Mouse (Mus musculus) forebrain, embryonic 14.5 days (tissue): ENCODE results near the gene Cnot6. TPM values are rescaled to one million over a fixed set of nuclear protein-coding genes. Genes with fewer than 3 reads are reported as not detected.
A peak's percentile ranks its signal among the peaks of the same experiment; 100 is the strongest.

Experiments used
- ATAC-seq: fragments of 200-750 bp; cut with Nextera tagmentation; 2 replicates; pipeline ENCODE4 v1.8.0; 2017; ENCODE audit warnings: mild to moderate bottlenecking, moderate library complexity
- DNase-seq: peaks from one replicate; pipeline ENCODE4 v3.0.0-alpha.2; 2015; ENCODE audit warnings: low spot score
- H3K27ac ChIP-seq: fragments of 300-500 bp; sonication (generic); 2 replicates; pipeline ENCODE4 v1.5.1; 2014; ENCODE audit warnings: low read depth, mild to moderate bottlenecking, control low read depth, low read length, moderate library complexity
- H3K27me3 ChIP-seq: fragments of 300-500 bp; sonication (generic); replicated peaks from 2 replicates; pipeline ENCODE4 v1.6.1; 2014; ENCODE audit warnings: low read length, control low read depth, mixed read lengths; ENCODE audit not compliant: control insufficient read depth, insufficient read depth
- H3K36me3 ChIP-seq: fragments of 300-500 bp; sonication (generic); 2 replicates; pipeline ENCODE4 v1.6.1; 2014; ENCODE audit warnings: low read length, control low read depth; ENCODE audit not compliant: control insufficient read depth, insufficient read depth
- H3K4me1 ChIP-seq: fragments of 300-500 bp; sonication (generic); 2 replicates; pipeline ENCODE4 v1.6.1; 2014; ENCODE audit warnings: antibody characterized with exemption, low read length, control low read depth; ENCODE audit not compliant: control insufficient read depth, insufficient read depth
- H3K4me2 ChIP-seq: fragments of 300-500 bp; sonication (generic); 2 replicates; pipeline ENCODE4 v1.6.1; 2014; ENCODE audit warnings: mild to moderate bottlenecking, control low read depth, low read length
- H3K4me3 ChIP-seq: fragments of 300-500 bp; sonication (generic); 2 replicates; pipeline ENCODE4 v1.5.1; 2014; ENCODE audit warnings: low read depth, low read length, control low read depth
- H3K9ac ChIP-seq: fragments of 300-500 bp; sonication (generic); 2 replicates; pipeline ENCODE4 v1.6.1; 2014; ENCODE audit warnings: mild to moderate bottlenecking, low read length, control low read depth, moderate library complexity
- H3K9me3 ChIP-seq: fragments of 300-500 bp; sonication (generic); replicated peaks from 2 replicates; pipeline ENCODE4 v1.6.1; 2016; ENCODE audit warnings: low read length, control low read depth, mixed read lengths; ENCODE audit not compliant: control insufficient read depth
- WGBS: fragments of 180-500 bp; shearing (Covaris S2); extraction: QIAGEN DNeasy Blood & Tissue Kit; methylation state at CpG from one replicate; pipeline ENCODE4 v1.1.7; 2014; 5-methylcytosine and 5-hydroxymethylcytosine counted together
- polyA plus RNA-seq: library from polyadenylated mRNA; unstranded; fragments of >200 nt; fragmentation: Nextera tagmentation; extraction: Ambion mirVana; gene quantifications from 2 replicates; pipeline ENCODE4 v1.2.1, GENCODE M21; 2014

Cnot6 gene
- polyA plus RNA-seq, 1 experiment from 2014 or later: 56.3 TPM

DNA sequence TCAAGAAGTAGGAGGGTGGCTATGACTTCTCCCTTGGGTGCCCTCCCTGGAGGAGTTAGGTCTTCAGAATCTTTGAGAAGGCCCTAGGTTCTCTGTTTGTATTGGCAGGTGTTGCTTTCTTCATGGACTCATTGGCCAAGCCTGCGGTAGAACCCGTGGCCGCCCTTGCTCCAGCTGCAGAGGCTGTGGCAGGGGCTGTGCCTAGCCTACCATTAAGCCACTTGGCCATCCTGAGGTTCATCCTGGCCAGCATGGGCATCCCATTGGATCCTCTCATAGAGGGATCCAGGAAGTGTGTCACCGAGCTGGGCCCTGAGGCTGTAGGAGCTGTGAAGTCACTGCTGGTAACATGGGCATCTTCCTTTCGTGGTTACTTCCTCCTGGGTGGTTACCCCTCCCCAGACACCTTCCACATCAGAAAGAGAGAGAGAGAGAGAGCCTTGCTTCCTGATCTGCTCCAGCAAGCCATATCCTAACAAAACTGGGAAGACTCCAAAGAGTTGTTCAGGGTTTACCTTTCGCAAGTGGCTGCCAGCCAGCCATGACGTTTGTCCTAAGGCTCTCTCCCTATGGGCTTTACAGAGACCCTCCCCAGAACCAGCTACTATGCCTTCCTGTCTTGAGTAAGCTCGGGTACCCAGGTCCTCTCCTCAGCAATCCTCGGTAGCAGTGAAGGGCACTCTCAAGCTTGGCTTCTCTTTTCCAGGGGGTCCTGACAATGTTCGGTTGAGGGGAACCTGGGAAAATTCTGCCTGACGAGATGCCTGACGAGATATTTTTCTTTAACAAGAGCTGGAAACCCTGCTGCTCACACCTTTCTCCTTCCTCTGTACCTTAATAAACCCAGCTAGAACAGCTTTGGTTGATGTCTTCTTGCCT lies 48.0 kb downstream of the Cnot6 start:
- H3K4me1 ChIP-seq: no peaks in the 10 kb centered on the region
- no peak overlapping the region for H3K4me2 ChIP-seq
- WGBS: 78% methylated on average over 12 of the region's 12 CpGs
- no peaks in the 10 kb centered on the region for H3K9me3 ChIP-seq
- no peak overlapping the region for H3K9ac ChIP-seq
- DNase-seq (no peak), ATAC-seq (no peak; the same call in 1 of the 2 replicates)
- H3K4me3 ChIP-seq: no peak overlapping the region
- H3K36me3 ChIP-seq: peaks cover 10% of the 10 kb centered on the region
- H3K27ac ChIP-seq: no peak overlapping the region
- H3K27me3 ChIP-seq: no peaks in the 10 kb centered on the region

DNA sequence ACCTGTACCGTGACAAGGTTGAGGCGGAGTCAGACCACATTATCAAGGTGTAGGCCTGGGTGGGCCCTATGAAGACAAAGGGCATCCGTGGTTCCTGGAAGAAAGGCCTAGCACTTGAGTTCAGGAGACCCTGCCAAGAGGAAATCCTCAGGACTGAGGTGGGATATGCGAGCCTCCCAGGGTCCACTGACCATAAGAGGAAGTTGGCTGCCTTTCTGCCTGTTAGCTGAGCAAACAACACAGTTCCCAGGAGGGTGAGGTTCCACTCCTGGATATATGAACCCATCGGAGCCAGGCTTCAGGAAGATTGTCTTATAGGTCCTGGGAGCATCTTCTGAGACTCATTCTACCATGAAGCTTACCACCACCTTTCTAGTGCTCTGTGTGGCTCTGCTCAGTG lies 49.2 kb downstream of the Cnot6 start, which contains the start of gene Scgb3a1:
Gene Scgb3a1, plus strand, starts transcription at position 301 of the 400 bp plus-strand sequence.
- 85% methylated on average over 5 of the region's 5 CpGs for WGBS
- Histone ChIP-seq H3K27me3 (no peaks in the 10 kb centered on the region), H3K4me1 (no peaks in the 10 kb centered on the region), H3K27ac (no peak within 1 kb of the TSS), H3K9ac (no peak within 1 kb of the TSS), H3K9me3 (no peaks in the 10 kb centered on the region), H3K4me3 (no peak within 1 kb of the TSS), H3K4me2 (no peak within 1 kb of the TSS), H3K36me3 (peaks cover under 1% of the 10 kb centered on the region; the same call in 1 of the 2 replicates)
- DNase-seq: no peak
- peak; percentile 8; the same call in 1 of the 2 replicates for ATAC-seq

- no peaks in the 10 kb centered on the region for H3K9me3 ChIP-seq
- ATAC-seq (no peak), DNase-seq (no peak)
- no peaks in the 10 kb centered on the region for H3K4me1 ChIP-seq
- WGBS: 60% methylated on average over 15 of the region's 15 CpGs
- no peak overlapping the region for H3K4me3 ChIP-seq
- no peak overlapping the region for H3K9ac ChIP-seq
- no peaks in the 10 kb centered on the region for H3K27me3 ChIP-seq
- H3K4me2 ChIP-seq: no peak overlapping the region
- H3K36me3 ChIP-seq: no peaks in the 10 kb centered on the region
- no peak overlapping the region for H3K27ac ChIP-seq
Measured at GRCm38 (mm10) chr11:49662292-49662780, 50.2 kb downstream of the Cnot6 start.

- no peak overlapping the region for H3K4me2 ChIP-seq
- no peaks in the 10 kb centered on the region for H3K36me3 ChIP-seq
- 71% methylated on average over 7 of the region's 7 CpGs for WGBS
- DNase-seq (no peak), ATAC-seq (no peak)
- no peak overlapping the region for H3K9ac ChIP-seq
- H3K9me3 ChIP-seq: no peaks in the 10 kb centered on the region
- no peaks in the 10 kb centered on the region for H3K4me1 ChIP-seq
- H3K4me3 ChIP-seq: no peak overlapping the region
- no peaks in the 10 kb centered on the region for H3K27me3 ChIP-seq
- no peak overlapping the region for H3K27ac ChIP-seq
Measured at GRCm38 (mm10) chr11:49659470-49659799, 53.1 kb downstream of the Cnot6 start.

DNA sequence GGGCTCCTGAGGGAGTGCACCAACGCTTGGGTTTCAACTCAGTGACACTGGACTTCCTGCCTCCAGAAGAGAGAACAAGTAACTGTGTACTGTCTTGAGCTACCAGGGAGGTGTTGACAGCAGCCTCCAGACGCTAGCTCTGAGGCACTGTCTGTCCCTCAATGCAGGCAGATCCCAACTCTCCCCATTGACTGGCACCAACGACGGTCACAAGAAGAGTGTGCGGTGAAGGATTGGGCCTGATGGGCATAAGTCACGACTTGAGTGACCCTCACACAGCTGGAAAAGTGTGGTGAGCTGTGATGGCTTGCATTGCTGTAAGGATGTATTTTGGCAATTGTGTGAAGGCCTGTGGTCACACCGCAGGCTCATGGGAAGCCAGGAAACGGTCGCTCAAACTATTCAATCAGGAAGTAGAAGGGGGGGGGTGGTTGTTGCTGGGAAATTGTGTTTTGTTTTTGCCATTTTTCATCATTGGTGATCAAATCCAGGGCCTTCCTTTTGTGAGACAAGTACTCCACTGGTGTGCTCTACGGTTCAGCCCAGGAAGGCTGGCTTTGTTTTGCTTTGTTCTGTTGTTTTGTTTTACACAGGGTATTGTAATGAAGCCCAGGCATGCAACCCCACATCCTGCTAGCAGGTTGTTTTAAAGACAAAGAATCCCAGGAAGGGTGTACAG lies 53.6 kb downstream of the Cnot6 start:
- H3K9me3 ChIP-seq: no peaks in the 10 kb centered on the region
- H3K27ac ChIP-seq: no peak overlapping the region
- WGBS: 74% methylated on average over 10 of the region's 10 CpGs
- ATAC-seq (no peak), DNase-seq (no peak)
- H3K4me1 ChIP-seq: no peaks in the 10 kb centered on the region
- no peak overlapping the region for H3K9ac ChIP-seq
- no peaks in the 10 kb centered on the region for H3K36me3 ChIP-seq
- H3K4me2 ChIP-seq: no peak overlapping the region
- no peak overlapping the region for H3K4me3 ChIP-seq
- no peaks in the 10 kb centered on the region for H3K27me3 ChIP-seq

DNA sequence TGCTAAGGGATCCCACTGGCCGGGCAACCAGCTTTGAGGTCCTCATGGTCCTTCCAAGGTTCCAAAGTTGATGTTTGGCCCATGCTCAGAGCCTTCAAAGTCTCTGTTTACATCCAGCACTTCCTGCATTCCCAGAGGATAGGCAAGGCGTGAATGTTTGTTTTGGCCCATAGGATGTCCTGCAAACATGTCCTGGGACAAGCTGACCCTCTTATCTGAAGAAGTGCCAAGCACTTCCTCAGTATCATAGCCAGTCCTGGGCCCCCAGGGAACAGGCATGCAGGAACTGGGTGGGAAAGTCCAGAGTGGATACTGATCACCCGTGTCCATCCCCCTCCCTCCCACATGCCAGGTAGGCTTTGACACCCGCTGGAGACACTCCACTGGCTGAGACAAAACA lies 54.5 kb downstream of the Cnot6 start:
- Histone ChIP-seq H3K4me1 (0 out of 2 replicates have a peak, but pooled peaks cover under 1% of the 10 kb centered on the region), H3K4me2 (no peak overlapping the region), H3K9ac (no peak overlapping the region), H3K27ac (no peak overlapping the region), H3K9me3 (no peaks in the 10 kb centered on the region), H3K27me3 (no peaks in the 10 kb centered on the region), H3K36me3 (no peaks in the 10 kb centered on the region), H3K4me3 (no peak overlapping the region)
- WGBS: 88% methylated on average over 4 of the region's 4 CpGs
- no peak for ATAC-seq
- no peak for DNase-seq

- H3K4me1 ChIP-seq: 0 out of 2 replicates have a peak, but pooled peaks cover 2% of the 10 kb centered on the region
- H3K27me3 ChIP-seq: no peaks in the 10 kb centered on the region
- no peak overlapping the region for H3K9ac ChIP-seq
- H3K27ac ChIP-seq: no peak overlapping the region
- H3K9me3 ChIP-seq: no peaks in the 10 kb centered on the region
- ATAC-seq: no peak
- H3K4me3 ChIP-seq: no peak overlapping the region
- no peak for DNase-seq
- H3K36me3 ChIP-seq: no peaks in the 10 kb centered on the region
- no peak overlapping the region for H3K4me2 ChIP-seq
Measured at GRCm38 (mm10) chr11:49655501-49655900, 57.0 kb downstream of the Cnot6 start.

DNA sequence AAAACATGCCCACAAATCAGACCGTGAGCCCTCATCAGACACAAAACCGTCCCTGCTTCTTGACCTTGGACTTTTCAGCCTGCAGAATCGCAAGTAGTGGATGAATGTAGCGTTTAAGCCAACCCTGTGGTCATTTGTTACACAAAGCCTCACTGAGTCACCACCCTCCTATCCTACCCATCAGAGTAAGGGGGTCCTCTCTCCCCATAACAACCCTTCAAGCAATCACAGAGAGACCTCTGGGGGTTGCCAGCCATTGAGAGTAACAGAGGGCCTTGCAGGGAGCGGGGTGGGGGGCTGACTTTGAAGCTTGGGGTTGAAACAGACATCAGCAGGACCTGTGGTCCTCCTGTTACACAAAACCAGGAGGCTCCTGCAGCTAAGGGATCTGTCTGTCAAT lies 57.9 kb downstream of the Cnot6 start:
- ATAC-seq (no peak), DNase-seq (no peak)
- WGBS: 87% methylated on average over 5 of the region's 5 CpGs
- no peaks in the 10 kb centered on the region for H3K9me3 ChIP-seq
- H3K36me3 ChIP-seq: no peaks in the 10 kb centered on the region
- H3K27ac ChIP-seq: no peak overlapping the region
- no peak overlapping the region for H3K4me2 ChIP-seq
- H3K4me3 ChIP-seq: no peak overlapping the region
- H3K9ac ChIP-seq: no peak overlapping the region
- H3K27me3 ChIP-seq: no peaks in the 10 kb centered on the region
- H3K4me1 ChIP-seq: 0 out of 2 replicates have a peak, but pooled peaks cover 2% of the 10 kb centered on the region

DNA sequence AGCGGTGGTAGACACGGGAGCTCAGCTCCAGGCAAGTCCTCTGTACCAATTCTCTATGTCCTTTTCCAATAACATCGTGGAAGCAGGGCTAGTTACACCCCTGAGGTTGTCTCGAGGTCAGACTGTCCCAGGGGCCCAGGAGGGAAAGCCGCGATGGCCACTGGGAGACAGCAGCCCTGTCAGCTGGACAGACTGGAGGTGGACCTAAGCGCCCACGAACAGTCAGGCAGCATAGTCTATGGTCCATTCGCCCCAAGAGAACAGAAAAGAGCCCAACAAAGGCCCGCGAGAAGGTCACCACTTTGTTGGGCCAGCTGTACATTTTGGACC lies 59.5 kb downstream of the Cnot6 start:
- H3K27me3 ChIP-seq: no peaks in the 10 kb centered on the region
- H3K27ac ChIP-seq: no peak overlapping the region
- H3K4me2 ChIP-seq: peak overlapping the region; percentile 24; the same call in 1 of the 2 replicates
- no peaks in the 10 kb centered on the region for H3K36me3 ChIP-seq
- H3K4me3 ChIP-seq: no peak overlapping the region
- H3K9ac ChIP-seq: no peak overlapping the region
- 42% methylated on average over 11 of the region's 11 CpGs for WGBS
- DNase-seq: no peak
- H3K9me3 ChIP-seq: no peaks in the 10 kb centered on the region
- 0 out of 2 replicates have a peak, but pooled peaks cover 2% of the 10 kb centered on the region for H3K4me1 ChIP-seq
- peak; percentile 27 for ATAC-seq
